Mouse (Mus musculus) granulocyte monocyte progenitor cell, adult 5-6 weeks (primary cell): ENCODE data around the gene Tead1. TPM values are rescaled to one million over a fixed set of nuclear protein-coding genes. Genes with fewer than 3 reads are reported as not detected.
"Not testable (repeated sequence)": the region's sequence is repeated elsewhere in the genome, so short reads cannot be mapped to it uniquely, and the experiment has no call there.

Experiments
- ATAC-seq: replicated peaks from 2 replicates; pipeline ENCODE4 v1.8.0; 2016; ENCODE audit warnings: mild to moderate bottlenecking, moderate TSS enrichment, inconsistent platforms; ENCODE audit not compliant: poor library complexity, severe bottlenecking
- total RNA-seq, 2 experiments: library from RNA; stranded (forward) in 1 of 2; stranded (reverse) in 1 of 2; fragments of 200-712, 200-1000 nt in 1 of 2; fragments of >200 nt in 1 of 2; fragmentation: Nextera tagmentation in 1 of 2; gene quantifications; 2 replicates each; pipeline ENCODE4 v1.2.3; 2014 to 2017

Gene Tead1
- total RNA-seq, 2 experiments from 2014 or later: not detected

DNA sequence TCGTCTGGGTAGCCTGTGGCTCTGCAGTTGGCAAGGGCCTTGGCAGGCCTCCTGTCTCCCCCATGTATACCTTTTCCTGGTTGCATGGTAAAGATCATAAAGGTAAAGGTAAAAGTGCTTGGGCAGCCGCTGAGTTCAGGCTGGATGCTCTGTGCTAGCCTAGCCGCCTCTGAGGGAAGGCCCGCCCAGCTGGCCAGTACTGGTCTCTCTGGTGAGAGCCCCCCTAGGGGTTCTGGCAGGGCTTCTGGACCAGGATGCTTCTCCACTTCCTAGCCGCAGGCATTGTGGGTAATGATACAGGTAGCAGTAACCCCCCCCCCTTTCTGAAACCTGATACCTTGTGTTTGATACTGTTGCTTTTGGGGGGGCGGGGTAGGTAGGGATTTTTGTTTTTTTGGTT, 212.8 kb downstream of the Tead1 start:
- ATAC-seq: no peak

DNA sequence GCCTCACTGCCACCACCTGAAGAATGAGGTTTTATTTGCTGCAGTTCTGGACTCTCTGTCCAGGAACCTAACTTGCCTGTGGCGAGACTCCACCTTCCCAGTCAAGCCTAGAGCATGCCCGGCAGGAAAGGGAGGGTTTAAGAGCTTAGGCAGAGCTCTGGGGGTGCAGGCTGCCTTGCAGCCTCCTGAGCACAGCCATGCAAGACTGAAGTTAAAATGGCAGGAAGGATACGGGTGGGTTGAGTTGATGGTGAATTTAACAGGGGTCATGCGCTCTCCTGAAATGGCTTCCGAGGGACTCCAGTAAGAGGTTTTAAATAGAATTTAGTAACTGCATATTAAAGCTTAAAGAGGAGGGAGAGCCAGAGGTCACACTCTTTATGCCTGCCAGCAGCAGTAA, 213.5 kb downstream of the Tead1 start:
- no peak for ATAC-seq

DNA sequence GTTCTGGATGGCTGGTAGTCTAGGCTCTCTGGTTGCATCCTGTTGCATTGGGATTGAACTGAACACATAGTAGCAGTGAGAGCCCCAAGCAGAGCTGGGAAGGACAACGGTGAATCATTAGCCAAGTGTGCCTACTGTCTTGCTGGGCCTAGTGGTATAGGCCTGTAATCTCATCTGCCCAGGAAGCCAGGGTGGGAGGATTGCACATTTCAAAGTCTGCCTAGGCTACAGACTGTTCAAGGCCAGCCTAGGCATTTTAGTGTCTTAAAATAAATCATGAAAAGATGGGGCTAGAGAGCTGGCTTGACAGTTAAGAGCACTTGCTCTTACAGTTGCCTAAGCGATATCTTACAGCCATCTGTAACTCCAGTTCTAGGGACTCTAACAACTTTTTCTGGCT, 217.2 kb downstream of the Tead1 start:
- ATAC-seq: no peak

DNA sequence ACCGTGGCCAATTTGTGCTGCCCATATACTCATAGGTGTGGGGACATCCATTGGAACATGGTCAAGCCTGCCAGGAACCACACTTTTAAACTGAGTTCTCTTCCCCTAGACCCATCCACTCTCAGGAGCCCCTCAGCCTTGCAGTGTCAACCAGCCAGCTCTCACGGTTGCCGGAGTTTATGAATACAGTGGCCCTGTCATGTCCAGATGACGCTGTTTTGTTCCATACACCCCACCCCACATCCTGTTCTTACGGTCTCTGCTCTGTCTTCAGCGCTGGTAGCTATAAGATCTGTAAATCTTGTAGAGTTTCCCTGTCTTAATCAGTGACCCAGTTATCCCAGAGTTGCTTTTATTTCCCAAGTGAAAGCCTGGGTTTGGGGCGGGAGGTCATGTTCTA, 222.6 kb downstream of the Tead1 start:
- no peak for ATAC-seq

DNA sequence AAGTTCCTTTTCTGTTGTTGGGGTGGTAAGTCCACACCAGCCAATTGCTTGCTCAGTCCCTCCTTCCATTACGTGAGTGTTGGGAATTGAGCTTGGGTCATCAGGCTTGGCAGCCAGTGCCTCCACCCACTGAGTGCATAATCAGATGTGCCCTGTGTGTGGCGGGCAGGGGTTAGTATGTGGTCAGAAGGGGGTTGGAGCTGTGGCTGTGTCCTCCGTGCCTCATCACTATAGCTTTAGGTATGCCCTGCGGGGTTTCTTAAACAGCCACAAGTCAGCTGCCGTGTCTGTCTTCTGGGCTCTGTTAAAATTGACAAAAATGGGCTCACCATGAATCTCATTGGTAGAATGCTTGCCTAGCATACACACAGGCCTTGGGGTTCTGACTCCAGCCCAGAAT, 227.7 kb downstream of the Tead1 start:
- ATAC-seq: 0 out of 2 replicates have a peak, but pooled peaks have one; percentile 7

DNA sequence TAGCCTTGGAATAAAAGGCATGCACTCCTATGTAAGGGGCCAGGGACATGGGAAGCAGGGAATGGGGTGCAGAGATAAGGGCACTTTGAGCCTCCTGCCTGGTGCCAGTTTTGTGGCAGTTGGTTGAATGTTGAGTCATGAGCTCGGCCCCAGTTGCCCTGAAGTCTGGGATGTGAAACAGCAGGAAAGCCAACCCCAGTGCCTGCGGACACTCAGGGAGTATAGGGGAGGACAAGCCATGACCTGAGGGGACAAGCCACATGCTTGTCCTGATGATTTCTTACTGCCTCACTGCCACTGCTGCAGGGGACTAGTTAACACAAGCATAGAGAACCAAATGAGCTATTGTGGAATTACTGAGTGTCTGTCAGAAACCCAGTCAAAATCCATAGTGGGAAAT, 228.3 kb downstream of the Tead1 start:
- no peak for ATAC-seq

DNA sequence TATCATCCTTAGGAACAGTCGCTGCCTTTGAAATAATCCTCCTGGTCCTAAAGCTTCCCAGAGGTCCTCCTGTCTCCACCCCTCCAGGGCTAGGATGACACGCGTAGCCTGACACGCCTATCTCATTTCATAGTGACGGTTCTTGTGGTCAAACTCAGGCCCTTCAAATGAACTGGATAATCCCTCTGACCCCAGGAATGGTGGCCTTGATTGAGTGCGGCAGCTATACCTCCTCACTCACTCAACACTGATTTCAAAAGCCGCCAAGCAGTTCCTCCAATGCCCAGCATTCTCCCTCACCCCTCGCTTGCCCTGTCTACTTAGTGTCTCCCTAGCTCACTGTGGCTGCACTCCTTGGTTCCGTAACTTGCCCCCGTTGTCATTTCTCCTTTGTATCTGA, 230.0 kb downstream of the Tead1 start:
- ATAC-seq: no peak

DNA sequence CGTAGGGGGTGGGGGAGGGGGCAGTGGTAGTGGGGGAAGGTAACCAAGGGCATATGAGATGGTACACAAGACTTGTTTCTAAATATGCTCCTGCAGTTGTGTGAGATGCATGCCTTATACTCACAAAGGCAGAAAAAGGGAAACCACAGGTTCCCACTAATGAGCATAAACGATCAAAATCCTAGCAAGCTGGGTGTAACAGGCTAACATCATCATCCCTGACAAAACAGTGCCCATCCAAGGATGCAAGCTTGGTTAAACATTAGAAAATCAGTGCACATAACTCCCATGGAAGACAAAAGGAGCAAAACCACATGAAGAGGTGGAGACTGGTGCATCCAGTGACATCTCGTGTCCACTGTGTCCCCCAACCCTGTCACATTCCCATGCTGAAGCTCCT, 233.9 kb downstream of the Tead1 start:
- no peak for ATAC-seq

DNA sequence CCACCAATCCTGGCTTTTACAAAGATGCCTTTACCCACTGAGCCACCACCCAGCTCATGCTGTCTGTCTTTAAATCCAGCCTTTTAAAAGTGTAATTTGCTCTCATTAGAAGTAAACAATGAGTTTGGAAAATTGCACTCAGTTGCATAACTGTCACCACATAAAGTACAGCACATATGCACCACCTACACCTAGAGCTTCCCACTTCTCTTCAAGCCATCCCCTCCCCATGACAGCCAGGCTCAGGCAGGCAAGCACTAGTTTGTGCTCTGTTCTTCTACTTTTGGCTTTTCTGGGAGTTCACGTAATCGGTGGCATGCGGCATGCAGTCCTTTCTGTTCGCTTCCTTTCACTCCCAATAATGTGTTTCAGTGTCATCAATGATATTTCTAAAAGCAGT, 236.5 kb downstream of the Tead1 start:
- no peak for ATAC-seq

DNA sequence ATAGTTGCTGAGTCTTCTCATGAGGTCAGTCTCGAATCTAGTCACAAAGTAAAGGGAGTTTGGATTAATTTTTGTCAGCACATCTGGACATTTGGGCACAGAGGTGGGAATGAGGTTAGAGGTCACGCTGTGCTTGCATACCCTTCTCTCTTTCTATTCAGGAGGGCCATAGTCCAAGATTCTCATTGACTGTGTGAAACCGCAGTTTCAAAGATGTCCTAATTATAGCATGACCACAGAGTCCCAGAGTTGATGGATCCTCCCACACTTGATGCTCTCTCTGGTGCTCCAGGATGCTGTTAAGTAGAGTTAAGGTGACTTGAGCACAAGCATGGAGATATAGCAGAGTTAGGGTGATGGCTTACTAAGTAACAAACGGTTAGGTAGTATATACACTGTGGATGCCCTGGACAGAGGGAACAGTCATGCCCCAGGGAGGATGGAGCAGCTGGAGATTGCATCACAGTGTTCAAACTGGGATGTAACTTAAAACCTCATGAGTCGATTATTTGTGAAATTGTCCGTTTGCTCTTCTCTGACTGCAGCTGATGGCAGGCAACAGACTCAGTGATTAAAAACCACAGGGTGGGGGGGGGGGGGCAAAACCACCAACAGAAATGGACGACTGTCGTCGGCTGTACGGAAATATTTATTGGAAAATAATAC, 238.6 kb downstream of the Tead1 start:
- ATAC-seq: peak; percentile 60

DNA sequence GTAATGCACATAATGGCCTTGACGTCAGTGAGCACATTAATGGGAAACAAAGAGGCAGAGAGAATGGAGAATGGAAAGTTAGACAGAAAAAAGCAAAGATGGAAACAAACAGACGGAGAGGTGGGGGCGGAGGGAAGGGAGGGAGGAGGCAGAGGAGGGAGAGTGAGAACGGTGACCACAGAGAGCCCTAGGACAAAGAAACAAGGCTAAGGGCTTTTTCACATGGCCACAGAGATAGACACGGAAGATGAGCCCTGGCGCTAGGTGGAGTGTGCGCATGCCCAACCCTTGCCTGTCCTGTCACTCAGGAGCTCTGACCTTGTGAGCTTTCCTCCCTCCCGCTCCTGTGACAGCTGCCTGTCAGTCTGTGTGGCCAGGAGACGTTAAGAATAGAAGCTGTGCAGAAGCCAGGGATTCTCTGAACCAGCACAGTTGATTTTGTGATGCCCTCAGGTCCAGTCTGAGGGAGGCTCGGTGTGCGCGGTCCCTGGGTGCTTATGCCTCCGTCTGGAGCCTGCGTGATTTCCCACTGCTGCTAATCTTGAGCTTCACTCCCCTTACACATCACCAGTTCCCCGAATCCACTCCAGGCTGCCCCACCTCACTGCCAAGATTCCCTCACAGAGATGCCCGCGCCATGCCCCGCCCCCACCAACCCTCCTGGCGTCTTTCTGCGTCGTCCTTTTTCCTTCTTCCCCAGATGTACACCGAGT, 239.3 kb downstream of the Tead1 start:
- peak; percentile 57 for ATAC-seq

DNA sequence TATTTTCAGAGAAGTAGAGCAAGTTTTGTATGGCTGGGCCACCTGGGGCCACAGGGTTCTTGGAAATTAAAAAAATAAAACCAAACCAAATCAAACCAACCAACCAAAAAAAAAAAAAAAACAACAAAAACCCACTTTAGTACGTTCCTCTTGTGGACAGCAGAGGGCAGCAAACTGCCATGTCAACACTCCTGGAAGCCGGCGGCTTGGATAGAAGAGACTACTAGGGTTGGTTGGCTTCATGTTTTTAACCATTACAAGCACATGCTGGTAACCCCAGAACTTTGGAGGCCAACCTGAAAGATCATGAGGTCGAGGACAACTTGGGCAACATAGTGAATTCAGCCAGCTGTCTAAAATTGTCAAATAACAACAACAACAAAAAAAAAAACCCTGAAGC, 240.7 kb downstream of the Tead1 start:
- no peak for ATAC-seq

DNA sequence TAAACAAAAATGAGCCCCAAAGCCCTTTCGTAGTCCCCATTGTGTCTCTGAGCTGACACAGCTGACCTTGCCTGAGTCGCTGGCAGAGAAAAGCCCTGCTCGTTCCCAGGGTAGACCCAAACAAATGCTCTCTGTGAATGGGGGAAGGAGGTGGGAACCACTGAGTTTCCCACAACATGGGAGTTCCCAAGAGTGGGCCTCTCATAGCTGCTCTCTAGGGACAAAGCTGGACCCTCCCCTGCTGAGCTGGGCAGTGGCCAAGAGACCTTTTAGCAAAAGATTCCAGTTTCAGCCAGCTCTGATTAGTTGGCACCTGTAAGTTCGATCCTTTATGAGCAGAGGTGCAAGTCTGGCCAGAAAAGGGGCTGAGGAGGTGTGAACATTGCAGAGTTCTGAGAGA, 243.7 kb downstream of the Tead1 start:
- ATAC-seq: no peak

DNA sequence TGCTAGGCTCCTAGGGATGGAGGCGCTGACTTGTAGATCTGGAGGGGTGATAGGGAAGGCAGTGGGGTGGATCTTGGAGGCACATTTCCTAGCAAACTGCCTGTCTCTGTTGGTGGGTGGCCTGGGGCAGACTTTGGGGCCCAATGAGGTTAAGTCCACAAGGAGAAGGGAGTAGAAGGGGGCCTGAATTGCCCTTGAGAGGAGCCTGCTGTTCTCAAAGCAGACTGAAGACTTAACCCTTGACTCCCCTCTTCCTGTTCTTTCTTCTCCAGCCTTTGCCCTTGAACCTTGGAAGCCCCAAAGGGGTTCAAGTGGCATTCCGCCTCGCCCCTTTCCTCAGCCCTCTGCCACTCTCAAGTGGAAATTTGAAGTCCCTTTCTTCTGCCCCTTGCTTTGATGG, 244.6 kb downstream of the Tead1 start:
- ATAC-seq: no peak

DNA sequence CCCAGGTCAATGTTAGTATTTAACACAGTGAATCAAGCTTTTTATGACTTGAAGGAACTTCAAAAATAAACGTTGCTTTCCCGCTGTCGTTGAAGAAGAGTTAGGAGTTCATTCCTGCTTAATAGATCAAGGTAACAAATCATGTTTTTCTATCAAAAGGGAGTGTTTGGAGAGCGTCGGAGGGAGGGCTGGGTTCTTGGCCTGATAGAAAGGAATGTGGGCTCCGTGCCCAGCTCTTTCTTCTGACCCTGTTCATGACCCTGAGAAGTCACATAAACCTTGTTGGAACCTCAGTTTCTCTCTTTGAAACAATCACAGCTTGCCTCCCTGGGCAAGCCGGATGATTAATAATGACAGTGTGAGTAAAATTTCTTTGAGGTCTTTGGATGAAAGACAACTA, 251.6 kb downstream of the Tead1 start:
- ATAC-seq: no peak

DNA sequence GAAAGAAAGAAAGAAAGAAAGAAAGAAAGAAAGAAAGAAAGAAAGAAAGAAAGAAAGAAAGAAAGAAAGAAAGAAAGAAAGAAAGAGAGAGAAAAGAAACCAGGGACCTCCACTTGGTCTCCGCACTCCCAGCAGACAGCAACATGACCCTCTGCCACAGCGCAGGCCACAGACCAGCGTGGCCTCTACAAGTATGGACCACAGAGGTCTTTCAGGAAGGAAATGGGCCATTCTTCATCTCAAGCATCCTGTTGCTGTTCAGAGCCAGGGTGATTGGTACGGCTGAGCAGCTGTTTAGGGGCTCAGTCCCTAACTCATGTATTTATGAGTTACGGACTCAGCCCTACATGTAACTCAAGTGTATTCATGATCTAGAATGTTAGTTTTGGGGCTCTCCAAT, 256.8 kb downstream of the Tead1 start:
- ATAC-seq: not testable (repeated sequence)

DNA sequence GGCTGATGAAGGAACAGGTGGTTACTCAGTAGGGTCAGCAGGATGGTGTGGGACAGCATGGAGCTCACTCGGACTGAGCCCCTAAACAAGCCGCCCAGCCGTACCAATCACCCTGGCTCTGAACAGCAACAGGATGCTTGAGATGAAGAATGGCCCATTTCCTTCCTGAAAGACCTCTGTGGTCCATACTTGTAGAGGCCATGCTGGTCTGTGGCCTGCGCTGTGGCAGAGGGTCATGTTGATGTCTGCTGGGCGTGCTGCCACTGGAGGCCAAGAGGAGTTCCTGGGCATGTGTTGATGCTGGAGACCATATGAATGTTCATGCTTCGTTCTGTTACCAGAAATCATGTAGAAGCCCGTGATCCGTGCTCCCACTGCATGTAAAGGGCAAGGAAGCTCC, 258.0 kb downstream of the Tead1 start:
- no peak for ATAC-seq

DNA sequence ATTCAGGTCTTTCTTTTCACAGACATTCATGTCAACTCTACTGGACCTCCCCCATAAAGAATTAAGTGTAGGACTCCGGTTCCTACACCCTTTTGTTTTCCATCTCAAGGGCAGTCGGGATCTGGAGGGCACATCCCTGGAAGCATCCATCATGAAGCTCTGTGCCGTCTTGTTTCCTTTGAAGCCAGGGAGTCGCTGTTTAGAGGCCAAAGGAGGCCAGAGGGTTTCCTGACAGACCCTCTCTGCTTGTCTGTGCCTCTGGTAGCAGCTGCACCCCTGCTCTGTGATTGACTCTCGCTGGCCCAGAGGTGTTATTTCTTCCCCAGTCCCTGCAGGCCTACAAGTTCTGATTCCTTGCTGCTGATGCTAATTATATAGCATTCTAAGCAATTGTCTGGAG, 259.8 kb downstream of the Tead1 start:
- no peak for ATAC-seq

DNA sequence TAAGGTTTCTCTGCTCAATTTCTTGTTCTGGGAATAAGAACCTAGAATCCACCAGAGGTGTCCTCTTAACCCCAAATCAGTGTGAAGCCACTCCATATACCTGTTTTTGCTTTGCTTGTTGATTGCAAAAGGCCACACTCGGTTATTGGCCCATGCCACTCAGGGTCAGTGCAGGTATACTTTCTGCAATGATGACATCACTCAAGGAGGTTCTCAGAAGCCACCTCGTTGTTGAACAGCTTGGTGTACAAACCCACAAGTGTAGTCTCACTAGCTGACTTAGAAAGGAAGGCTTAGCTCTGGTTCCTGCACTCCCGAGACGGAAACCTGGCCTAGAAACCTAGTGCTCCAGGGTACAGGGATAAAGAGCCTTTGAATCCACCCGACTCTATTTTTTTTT, 263.4 kb downstream of the Tead1 start:
- no peak for ATAC-seq

DNA sequence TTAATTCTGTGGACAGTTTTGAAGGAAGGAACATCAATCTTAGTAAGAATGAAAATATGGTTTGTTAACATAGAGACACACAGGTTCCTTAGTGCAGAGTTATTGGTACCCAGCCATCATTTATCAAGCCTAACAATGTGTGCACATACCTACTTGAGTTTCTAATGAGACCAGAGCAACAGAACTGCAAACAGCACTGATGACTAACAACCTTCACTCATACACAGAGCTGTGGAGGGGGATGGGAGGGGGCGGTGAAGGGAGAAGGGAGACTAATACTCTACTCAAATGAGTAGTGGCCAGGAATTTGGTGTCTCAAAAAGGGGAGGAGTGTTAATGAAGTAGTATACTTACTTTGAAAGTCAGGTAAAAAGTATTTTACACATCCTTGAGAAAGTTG, 263.9 kb downstream of the Tead1 start:
- no peak for ATAC-seq

DNA sequence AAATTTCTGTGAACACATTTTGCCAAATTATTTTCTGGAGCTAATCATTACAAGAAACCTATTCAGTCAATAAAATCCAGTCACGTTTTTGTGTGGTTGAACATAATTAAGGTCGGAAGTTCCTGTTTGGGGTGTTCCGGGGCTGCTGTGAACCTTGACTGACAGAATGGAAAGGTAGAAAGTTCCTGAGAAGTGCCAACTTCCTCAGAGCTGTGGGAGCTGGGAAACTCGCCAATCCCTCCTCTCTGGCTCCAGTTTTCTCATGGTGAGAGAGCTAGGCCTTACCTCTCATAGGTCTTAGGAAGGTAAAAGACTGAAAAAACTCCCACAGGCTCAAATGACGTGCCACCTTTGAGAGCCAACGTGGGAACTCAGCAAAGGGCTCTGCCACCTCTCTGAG, 267.6 kb downstream of the Tead1 start:
- ATAC-seq: no peak

DNA sequence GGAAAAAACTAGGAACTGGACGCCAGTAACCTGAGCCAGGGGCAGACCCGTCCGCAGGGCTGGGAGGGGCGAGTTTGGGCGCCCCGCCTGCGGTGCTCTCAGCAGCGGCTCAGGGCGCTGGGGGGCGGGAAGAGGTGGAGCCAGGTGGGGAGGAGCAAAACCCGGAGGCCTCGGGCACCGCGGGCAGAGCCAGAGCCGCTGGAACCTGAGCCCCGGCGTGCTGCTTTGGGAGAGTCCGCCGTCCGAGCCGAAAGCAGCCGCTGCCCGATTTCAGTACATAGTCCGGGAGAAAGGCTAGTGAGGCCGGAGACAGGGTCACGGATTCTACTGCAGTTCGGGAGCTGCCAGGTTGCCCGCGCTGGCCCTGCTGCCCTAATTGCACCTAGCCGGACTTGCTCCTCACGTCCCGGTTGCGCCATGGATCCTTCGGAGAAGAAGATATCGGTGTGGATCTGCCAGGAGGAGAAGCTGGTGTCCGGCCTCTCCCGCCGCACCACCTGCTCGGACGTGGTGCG, 274.7 kb downstream of the Tead1 start, which contains the start of gene Rassf10:
Gene Rassf10 (plus strand): TSS at position 186 of the 515 bp plus-strand sequence.
- peak; percentile 88 for ATAC-seq
